Mouse (Mus musculus) urinary bladder, postnatal 10 days (tissue): ENCODE results near the gene Mlh3.

Experiments used
- DNase-seq: peaks from one replicate; pipeline ENCODE4 v3.0.0; 2022; ENCODE audit warnings: low spot score

Gene Mlh3

GRCm38 (mm10) chr12:85227876-85228599 is 42.4 kb downstream of the Mlh3 start:
- no peak for DNase-seq

GRCm38 (mm10) chr12:85227227-85227626 is 43.2 kb downstream of the Mlh3 start:
- DNase-seq, result no peak

- no peak for DNase-seq
These were observed 50.5 kb downstream of the Mlh3 start for GRCm38 (mm10) chr12:85219905-85220290.

- DNase-seq, result peak; percentile 93
These were observed 51.0 kb downstream of the Mlh3 start, which contains the start of gene Eif2b2 for GRCm38 (mm10) chr12:85219236-85219904. Gene Eif2b2 (plus strand): TSS chr12:85219481.

- no peak for DNase-seq
These were observed 52.6 kb downstream of the Mlh3 start for GRCm38 (mm10) chr12:85217733-85218310.

GRCm38 (mm10) chr12:85215031-85215430 is 55.4 kb downstream of the Mlh3 start:
- no peak for DNase-seq

- DNase-seq, result no peak
These were observed 61.7 kb downstream of the Mlh3 start for GRCm38 (mm10) chr12:85208687-85209199.

- no peak for DNase-seq
These were observed 65.0 kb downstream of the Mlh3 start for GRCm38 (mm10) chr12:85205425-85205824.

GRCm38 (mm10) chr12:85204105-85204504 is 66.3 kb downstream of the Mlh3 start:
- DNase-seq, result no peak

GRCm38 (mm10) chr12:85203699-85204098 is 66.7 kb downstream of the Mlh3 start:
- DNase-seq, result no peak

GRCm38 (mm10) chr12:85202191-85202590 is 68.2 kb downstream of the Mlh3 start:
- no peak for DNase-seq

GRCm38 (mm10) chr12:85201830-85202147 is 68.6 kb downstream of the Mlh3 start:
- no peak for DNase-seq

- no peak for DNase-seq
These were observed 69.2 kb downstream of the Mlh3 start for GRCm38 (mm10) chr12:85200929-85201829.

- no peak for DNase-seq
These were observed 70.4 kb downstream of the Mlh3 start for GRCm38 (mm10) chr12:85199954-85200353.

GRCm38 (mm10) chr12:85197936-85198335 is 72.5 kb downstream of the Mlh3 start:
- no peak for DNase-seq

- no peak for DNase-seq
These were observed 73.0 kb downstream of the Mlh3 start for GRCm38 (mm10) chr12:85197371-85197770.

- no peak for DNase-seq
These were observed 74.2 kb downstream of the Mlh3 start for GRCm38 (mm10) chr12:85196191-85196590.

- no peak for DNase-seq
These were observed 75.3 kb downstream of the Mlh3 start for GRCm38 (mm10) chr12:85195086-85195485.

- DNase-seq, result no peak
These were observed 75.8 kb downstream of the Mlh3 start for GRCm38 (mm10) chr12:85194623-85195018.

- DNase-seq, result no peak
These were observed 76.3 kb downstream of the Mlh3 start for GRCm38 (mm10) chr12:85193923-85194622.

- DNase-seq, result no peak
These were observed 77.3 kb downstream of the Mlh3 start for GRCm38 (mm10) chr12:85193146-85193545.
